Mouse (Mus musculus) C2C12 (cell line): ENCODE results near the gene Tmed10.

Experiments used
- CEBPB ChIP-seq: IDR thresholded peaks from one replicate; pipeline ENCODE4 v1.6.1; 2011; ENCODE audit warnings: low read depth, mild to moderate bottlenecking, control low read depth, moderate library complexity
- CTCF ChIP-seq: IDR thresholded peaks from one replicate; pipeline ENCODE4 v1.5.1; 2011; ENCODE audit not compliant: control insufficient read depth, insufficient read depth, insufficient read length
- FOSL1 ChIP-seq: IDR thresholded peaks from one replicate; pipeline ENCODE4 v1.8.0; 2011; ENCODE audit warnings: mild to moderate bottlenecking, low read length; ENCODE audit not compliant: poor library complexity, insufficient read depth, severe bottlenecking
- MAX ChIP-seq: IDR thresholded peaks from one replicate; pipeline ENCODE4 v1.6.1; 2011; ENCODE audit warnings: mild to moderate bottlenecking, control low read depth
- MYOD1 ChIP-seq: IDR thresholded peaks from one replicate; pipeline ENCODE4 v1.6.1; 2011; ENCODE audit warnings: low read depth; ENCODE audit not compliant: control insufficient read depth, insufficient read length
- MYOG ChIP-seq: IDR thresholded peaks from one replicate; pipeline ENCODE4 v1.6.1; 2011; ENCODE audit not compliant: control insufficient read depth, insufficient read length; ENCODE audit errors: extremely low read depth
- USF1 ChIP-seq: IDR thresholded peaks from one replicate; pipeline ENCODE4 v1.6.1; 2011; ENCODE audit warnings: low read depth, mild to moderate bottlenecking, control low read depth, moderate library complexity

DNA sequence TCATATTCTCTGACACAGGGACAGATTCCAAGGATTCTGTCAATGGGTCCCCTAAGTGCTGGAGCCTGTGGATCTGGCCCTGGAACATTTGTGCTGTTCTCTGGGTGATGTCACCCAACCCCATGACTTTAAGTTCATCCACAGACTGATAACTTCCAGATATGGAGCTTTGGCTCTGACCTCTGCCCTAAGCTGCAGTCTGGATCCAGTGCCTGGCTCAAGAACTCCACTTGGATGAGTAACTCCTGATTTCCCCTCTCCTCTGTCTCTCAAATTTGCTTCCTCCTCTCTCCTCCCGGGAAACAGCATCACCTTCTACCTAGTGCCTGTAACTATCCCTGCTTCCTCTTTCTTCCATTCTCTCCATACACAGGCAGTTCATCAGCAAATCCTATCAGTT lies 5.7 kb upstream of the Tmed10 start:
- TF ChIP-seq CTCF: no peak
- no peak for TF ChIP-seq CEBPB
- no peak for TF ChIP-seq MYOD1
- no peak for TF ChIP-seq MYOG
- TF ChIP-seq FOSL1: no peak
- no peak for TF ChIP-seq MAX
- TF ChIP-seq USF1: no peak
